Mouse (Mus musculus) myocyte (in vitro differentiated cells): ENCODE measurements around the gene Gm21915. TPM values are rescaled to one million over a fixed set of nuclear protein-coding genes. Genes with fewer than 3 reads are reported as not detected.

Experiments used
- H3K27me3 ChIP-seq: one replicate; pipeline ENCODE4 v1.6.1; 2011; ENCODE audit not compliant: control insufficient read depth, insufficient read depth, insufficient read length
- H3K36me3 ChIP-seq: one replicate; pipeline ENCODE4 v1.6.1; 2011; ENCODE audit not compliant: control insufficient read depth, insufficient read depth
- H3K4me2 ChIP-seq: one replicate; pipeline ENCODE4 v1.6.1; 2011; ENCODE audit warnings: low read depth, control low read depth
- H3K4me3 ChIP-seq: one replicate; pipeline ENCODE4 v1.5.1; 2011; ENCODE audit warnings: mild to moderate bottlenecking, control low read depth, moderate library complexity
- H3K79me2 ChIP-seq: one replicate; pipeline ENCODE4 v1.6.1; 2011; ENCODE audit not compliant: control insufficient read depth, insufficient read depth
- H3ac ChIP-seq: one replicate; pipeline ENCODE4 v1.6.1; 2011; ENCODE audit not compliant: control insufficient read depth, insufficient read length
- CEBPB ChIP-seq: IDR thresholded peaks from 2 replicates; pipeline ENCODE4 v1.6.1; 2011; ENCODE audit warnings: mild to moderate bottlenecking, moderate library complexity; ENCODE audit not compliant: poor library complexity, insufficient read depth, severe bottlenecking
- E2F4 ChIP-seq: IDR thresholded peaks from one replicate; pipeline ENCODE4 v1.6.1; 2011; ENCODE audit warnings: mild to moderate bottlenecking, control low read depth, moderate library complexity; ENCODE audit not compliant: insufficient read depth
- MAX ChIP-seq: IDR thresholded peaks from one replicate; pipeline ENCODE4 v1.6.1; 2011; ENCODE audit warnings: low read depth, mild to moderate bottlenecking, control low read depth
- MYOD1 ChIP-seq, 3 experiments: IDR thresholded peaks; one replicate each; pipeline ENCODE4 v1.6.1; 2011; ENCODE audit warnings: control low read depth in 2 of 3, low read depth in 2 of 3, mild to moderate bottlenecking in 2 of 3, moderate library complexity in 1 of 3; ENCODE audit not compliant: insufficient read length in 2 of 3, control insufficient read depth in 1 of 3
- MYOG ChIP-seq, 3 experiments: IDR thresholded peaks; one replicate each; pipeline ENCODE4 v1.6.1; 2011; ENCODE audit warnings: control low read depth in 2 of 3, low read depth in 2 of 3, mild to moderate bottlenecking in 2 of 3; ENCODE audit not compliant: insufficient read length in 2 of 3, control insufficient read depth in 1 of 3, insufficient read depth in 1 of 3
- POLR2A ChIP-seq: IDR thresholded peaks from one replicate; pipeline ENCODE4 v1.6.1; 2011; ENCODE audit warnings: low read depth, mild to moderate bottlenecking, control low read depth, moderate library complexity; ENCODE audit not compliant: insufficient read length
- POLR2AphosphoS2 ChIP-seq: IDR thresholded peaks from one replicate; pipeline ENCODE4 v1.6.1; 2011; ENCODE audit warnings: low read depth, control low read depth; ENCODE audit not compliant: insufficient read length
- REST ChIP-seq: IDR thresholded peaks from one replicate; pipeline ENCODE4 v1.6.1; 2011; ENCODE audit warnings: mild to moderate bottlenecking, control low read depth, moderate library complexity; ENCODE audit not compliant: insufficient read depth, insufficient read length
- SRF ChIP-seq: IDR thresholded peaks from one replicate; pipeline ENCODE4 v1.6.1; 2011; ENCODE audit warnings: low read depth; ENCODE audit not compliant: control insufficient read depth, insufficient read length
- TCF12 ChIP-seq: IDR thresholded peaks from one replicate; pipeline ENCODE4 v1.6.1; 2011; ENCODE audit warnings: mild to moderate bottlenecking, control low read depth; ENCODE audit not compliant: poor library complexity, insufficient read depth, severe bottlenecking
- TCF3 ChIP-seq: IDR thresholded peaks from one replicate; pipeline ENCODE4 v1.6.1; 2011; ENCODE audit warnings: low read depth, control low read depth; ENCODE audit not compliant: insufficient read length
- USF1 ChIP-seq: IDR thresholded peaks from one replicate; pipeline ENCODE4 v1.6.1; 2011; ENCODE audit warnings: low read depth, mild to moderate bottlenecking, control low read depth, moderate library complexity
- polyA plus RNA-seq: library from polyadenylated mRNA; unstranded; fragments of >200 nt; fragmentation: generic; extraction: Trizol; gene quantifications from one replicate; pipeline ENCODE4 v1.2.1, GENCODE M21; 2012; ENCODE audit warnings: missing spikeins

The Gm21915 gene
- polyA plus RNA-seq, 1 experiment: not detected

DNA sequence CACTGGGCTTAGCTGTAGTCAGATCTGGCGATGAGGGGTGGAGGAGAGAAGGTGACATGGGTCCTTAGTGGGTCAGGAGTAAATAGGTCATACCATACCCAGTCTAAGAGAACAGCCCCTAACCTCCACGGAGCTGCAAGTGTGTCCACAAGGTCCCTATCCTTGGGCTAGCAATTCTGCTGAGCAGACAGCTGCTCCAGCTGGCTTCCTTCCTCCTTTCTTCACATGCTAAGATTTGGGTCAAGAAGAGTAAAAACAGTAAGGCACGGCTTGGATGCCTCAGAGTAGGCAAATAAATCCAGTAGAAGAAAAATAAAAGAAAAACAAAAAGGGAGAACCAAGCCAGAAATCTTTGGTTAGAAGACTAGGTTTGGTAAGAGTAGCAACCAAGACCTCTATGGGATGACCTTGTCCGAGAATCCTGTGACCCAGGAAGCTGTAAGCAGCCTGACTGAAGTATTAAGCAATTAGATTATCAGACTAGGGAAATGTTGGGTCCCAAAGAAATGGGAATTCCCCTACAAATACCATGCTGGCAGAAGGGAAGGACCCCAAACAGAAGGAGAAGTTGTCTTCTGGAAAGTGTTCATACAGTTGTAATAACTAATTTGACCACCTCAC, 19.1 kb upstream of the Gm21915 start:
- Histone ChIP-seq H3K27me3 (no peaks in the 10 kb centered on the region), H3K4me2 (no peak overlapping the region), H3ac (no peak overlapping the region), H3K79me2 (no peaks in the 10 kb centered on the region), H3K4me3 (no peak overlapping the region), H3K36me3 (no peaks in the 10 kb centered on the region)
- TF ChIP-seq TCF12: no peak

- no peak for TF ChIP-seq TCF12
- TF ChIP-seq MAX: no peak
- no peak for TF ChIP-seq MYOD1 (IDR thresholded peaks at IDR 0.05; ENCODE audit: control insufficient read depth in 1 of 3, insufficient read length in 2 of 3, low read depth in 2 of 3)
- no peak for TF ChIP-seq TCF3
- TF ChIP-seq REST: no peak
- TF ChIP-seq MYOG (IDR thresholded peaks at IDR 0.05; ENCODE audit: control insufficient read depth in 1 of 3, insufficient read depth in 1 of 3, insufficient read length in 2 of 3, low read depth in 2 of 3): no peak
- no peak for TF ChIP-seq CEBPB
- TF ChIP-seq USF1: no peak
- TF ChIP-seq POLR2AphosphoS2: no peak
- no peak for TF ChIP-seq POLR2A
- no peak for TF ChIP-seq SRF
- TF ChIP-seq E2F4: no peak
- Histone ChIP-seq H3K36me3 (no peaks in the 10 kb centered on the region), H3K79me2 (no peaks in the 10 kb centered on the region), H3K4me3 (no peak overlapping the region), H3ac (no peak overlapping the region), H3K4me2 (no peak overlapping the region), H3K27me3 (no peaks in the 10 kb centered on the region)
These were observed 17.7 kb upstream of the Gm21915 start for GRCm38 (mm10) chr9:40652757-40653156.

DNA sequence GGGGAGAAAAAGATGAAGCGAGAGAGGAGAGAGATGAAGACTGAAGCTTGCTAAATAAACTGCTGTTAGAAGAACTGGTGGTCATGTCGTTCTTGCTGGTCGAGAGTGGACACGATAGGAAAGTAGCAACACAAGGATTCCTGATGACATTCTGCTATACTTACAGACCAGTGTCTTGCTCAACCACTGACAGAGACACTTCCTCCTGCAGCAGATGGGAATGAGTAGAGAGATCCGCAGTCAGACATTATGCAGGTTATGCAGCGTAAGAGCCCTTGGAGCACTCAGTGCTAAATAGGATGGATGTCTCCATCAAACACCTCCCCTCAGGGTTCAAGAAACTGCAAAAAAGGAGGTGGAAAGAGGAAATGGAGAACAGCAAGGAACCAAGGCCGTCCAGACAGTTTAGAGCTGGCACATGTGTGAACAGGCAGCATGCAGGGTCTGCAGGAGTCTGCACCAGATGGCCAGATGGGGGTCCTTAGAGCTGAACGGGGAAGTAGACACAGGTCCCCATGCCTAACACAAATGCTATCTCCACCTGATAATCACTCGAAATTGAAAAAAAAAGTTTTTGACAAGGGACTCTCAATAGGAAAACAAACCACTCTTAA, 4.1 kb upstream of the Gm21915 start:
- no peak for TF ChIP-seq TCF3
- no peak for TF ChIP-seq POLR2A
- no peak for TF ChIP-seq E2F4
- TF ChIP-seq POLR2AphosphoS2: no peak
- no peaks in the 10 kb centered on the region for H3K27me3 ChIP-seq
- H3ac ChIP-seq: no peak overlapping the region
- no peak overlapping the region for H3K4me2 ChIP-seq
- H3K79me2 ChIP-seq: no peaks in the 10 kb centered on the region
- no peaks in the 10 kb centered on the region for H3K36me3 ChIP-seq
- H3K4me3 ChIP-seq: no peak overlapping the region

DNA sequence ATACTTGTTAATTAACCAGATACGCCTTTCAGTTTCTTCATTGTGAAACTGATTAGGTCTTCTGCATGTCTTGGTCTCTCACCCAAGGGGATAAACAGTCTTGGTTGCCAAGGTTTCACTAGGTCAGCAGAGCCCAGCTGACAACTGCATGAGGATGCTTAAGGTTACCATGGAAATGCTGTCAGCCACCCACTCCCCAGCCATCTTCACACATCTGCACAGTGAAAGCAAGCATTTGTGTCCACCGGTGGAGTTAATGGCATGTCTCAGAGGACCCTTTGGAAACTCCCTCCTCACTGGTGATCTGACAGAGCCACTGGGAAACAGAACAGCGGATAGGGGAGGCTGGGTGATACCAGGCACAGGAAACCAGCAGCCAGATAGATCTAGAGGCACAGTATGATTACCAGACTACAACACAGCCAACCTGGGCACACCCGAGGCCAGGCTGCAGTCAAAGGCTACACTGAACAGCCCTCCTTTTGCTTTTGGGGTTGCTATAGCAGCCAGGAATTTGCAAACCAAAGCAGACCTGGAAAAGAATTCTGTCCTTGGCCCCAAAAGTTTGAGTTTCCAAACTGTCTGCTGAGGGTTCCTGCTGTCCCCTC, 1.0 kb downstream of the Gm21915 start:
- no peak for TF ChIP-seq POLR2A
- no peak for TF ChIP-seq CEBPB
- TF ChIP-seq MYOG (IDR thresholded peaks at IDR 0.05; ENCODE audit: control insufficient read depth in 1 of 3, insufficient read depth in 1 of 3, insufficient read length in 2 of 3, low read depth in 2 of 3): no peak
- TF ChIP-seq POLR2AphosphoS2: no peak
- no peak for TF ChIP-seq REST
- no peak for TF ChIP-seq MAX
- TF ChIP-seq TCF12: no peak
- no peak for TF ChIP-seq MYOD1 (IDR thresholded peaks at IDR 0.05; ENCODE audit: control insufficient read depth in 1 of 3, insufficient read length in 2 of 3, low read depth in 2 of 3)
- TF ChIP-seq TCF3: no peak
- no peak for TF ChIP-seq USF1
- no peak for TF ChIP-seq E2F4
- no peak for TF ChIP-seq SRF
- no peaks in the 10 kb centered on the region for H3K27me3 ChIP-seq
- no peaks in the 10 kb centered on the region for H3K79me2 ChIP-seq
- H3K4me2 ChIP-seq: no peak overlapping the region
- H3K36me3 ChIP-seq: no peaks in the 10 kb centered on the region
- no peak overlapping the region for H3K4me3 ChIP-seq
- no peak overlapping the region for H3ac ChIP-seq

- TF ChIP-seq REST (no peak), E2F4 (no peak), CEBPB (no peak), MYOG (IDR thresholded peaks at IDR 0.05; ENCODE audit: control insufficient read depth in 1 of 3, insufficient read depth in 1 of 3, insufficient read length in 2 of 3, low read depth in 2 of 3) (no peak), MYOD1 (IDR thresholded peaks at IDR 0.05; ENCODE audit: control insufficient read depth in 1 of 3, insufficient read length in 2 of 3, low read depth in 2 of 3) (peak; percentile 44 to 97 (median 88)), SRF (no peak), POLR2A (no peak), TCF12 (peak; percentile 51), POLR2AphosphoS2 (no peak), USF1 (no peak), MAX (no peak), TCF3 (peak; percentile 54)
- H3K79me2 ChIP-seq: no peaks in the 10 kb centered on the region
- H3ac ChIP-seq: no peak overlapping the region
- H3K4me2 ChIP-seq: peak overlapping the region; percentile 56
- H3K4me3 ChIP-seq: no peak overlapping the region
- H3K36me3 ChIP-seq: no peaks in the 10 kb centered on the region
- H3K27me3 ChIP-seq: no peaks in the 10 kb centered on the region
These were observed 5.0 kb downstream of the Gm21915 start for GRCm38 (mm10) chr9:40675203-40675958.
